Mouse (Mus musculus) intestine, embryonic 14.5 days (tissue): ENCODE measurements at regions not wholly inside any gene's neighbourhood (a gene's known extent, or its start where the extent isn't known, plus 50 kb on each side); places are given as distances from the start of the nearest gene placed in this dataset.

Experiments used
- ATAC-seq: fragments of 200-750 bp; cut with Nextera tagmentation; replicated peaks from 2 replicates; pipeline ENCODE4 v1.8.0; 2017; ENCODE audit warnings: low read depth, moderate number of reproducible peaks, moderate TSS enrichment, moderate library complexity; ENCODE audit not compliant: low FRiP score, low TSS enrichment
- DNase-seq: peaks from one replicate; pipeline ENCODE4 v3.0.0-alpha.2; 2018; ENCODE audit warnings: low spot score
- H3K27ac ChIP-seq: fragments of 300-500 bp; sonication (generic); 2 replicates; pipeline ENCODE4 v1.5.1; 2014; ENCODE audit warnings: low read depth, mild to moderate bottlenecking, control low read depth
- H3K27me3 ChIP-seq: fragments of 300-500 bp; sonication (generic); replicated peaks from 2 replicates; pipeline ENCODE4 v1.6.1; 2014; ENCODE audit warnings: low read length, control low read depth; ENCODE audit not compliant: control insufficient read depth, insufficient read depth
- H3K36me3 ChIP-seq: fragments of 300-500 bp; sonication (generic); 2 replicates; pipeline ENCODE4 v1.6.1; 2014; ENCODE audit warnings: low read length, control low read depth; ENCODE audit not compliant: control insufficient read depth, insufficient read depth
- H3K4me1 ChIP-seq: fragments of 300-500 bp; sonication (generic); replicated peaks from 2 replicates; pipeline ENCODE4 v1.6.1; 2014; ENCODE audit warnings: low read length, control low read depth, mixed read lengths; ENCODE audit not compliant: control insufficient read depth, insufficient read depth
- H3K4me2 ChIP-seq: fragments of 300-500 bp; sonication (generic); 2 replicates; pipeline ENCODE4 v1.6.1; 2014; ENCODE audit warnings: low read length
- H3K4me3 ChIP-seq: fragments of 300-500 bp; sonication (generic); 2 replicates; pipeline ENCODE4 v1.5.1; 2014; ENCODE audit warnings: low read depth, low read length, control low read depth, mixed read lengths
- H3K9ac ChIP-seq: fragments of 300-500 bp; sonication (generic); 2 replicates; pipeline ENCODE4 v1.6.1; 2014; ENCODE audit warnings: mild to moderate bottlenecking, low read length
- H3K9me3 ChIP-seq: fragments of 300-500 bp; sonication (generic); 2 replicates; pipeline ENCODE4 v1.6.1; 2016; ENCODE audit warnings: low read length, control low read depth; ENCODE audit not compliant: control insufficient read depth
- WGBS: fragments of 180-500 bp; shearing (Covaris S2); extraction: QIAGEN DNeasy Blood & Tissue Kit; methylation state at CpG from one replicate; pipeline ENCODE4 v1.1.7; 2014; 5-methylcytosine and 5-hydroxymethylcytosine counted together

DNA sequence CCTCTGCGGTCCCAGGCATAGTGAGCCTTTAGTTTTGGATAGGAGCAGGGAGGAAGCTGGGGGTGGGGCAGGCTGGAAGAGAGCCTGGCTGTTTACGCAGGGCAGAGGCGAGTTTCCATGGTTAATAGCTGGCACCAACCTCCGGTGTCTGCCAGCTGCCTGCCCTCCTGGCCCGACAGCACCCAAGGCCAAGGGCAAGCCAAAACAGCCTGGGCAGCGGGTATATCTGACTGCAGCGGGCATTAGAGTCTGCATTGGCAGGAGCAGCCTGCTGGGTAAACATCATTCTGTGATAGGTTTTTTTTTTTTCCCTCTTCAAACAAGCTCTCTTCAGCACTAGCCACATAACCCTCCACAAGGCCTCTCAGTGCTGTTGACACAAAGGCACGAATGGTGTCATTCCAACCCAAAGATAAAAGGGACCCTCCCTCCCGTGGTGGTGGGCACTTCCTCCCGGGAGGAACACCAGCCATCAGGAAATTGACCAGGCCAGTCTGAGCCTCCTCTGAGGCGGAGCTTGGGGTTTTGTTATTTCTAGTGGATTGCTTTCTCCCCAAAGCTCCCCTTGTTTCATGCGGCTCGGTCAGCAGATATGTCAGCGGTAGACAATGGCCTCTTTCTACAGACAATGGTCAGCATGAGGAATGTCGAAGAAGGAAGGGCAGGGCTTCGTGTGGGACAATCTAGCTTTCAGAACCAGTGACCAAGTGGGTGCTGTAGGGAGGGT lies 131.4 kb downstream of the Mycn start:
- H3K27ac ChIP-seq = peak overlapping the region; percentile 73
- H3K36me3 ChIP-seq = no peaks in the 10 kb centered on the region
- H3K9me3 ChIP-seq = no peaks in the 10 kb centered on the region
- H3K4me3 ChIP-seq = peak overlapping the region; percentile 13; the same call in 1 of the 2 replicates
- DNase-seq (peak; percentile 81), ATAC-seq (peak; percentile 83)
- H3K9ac ChIP-seq = 0 out of 2 replicates have a peak overlapping the region, but pooled peaks have one; percentile 29
- WGBS = 3% methylated on average over 16 of the region's 16 CpGs
- peak overlapping the region; percentile 52 for H3K4me2 ChIP-seq
- H3K27me3 ChIP-seq = no peaks in the 10 kb centered on the region
- H3K4me1 ChIP-seq = peaks cover 24% of the 10 kb centered on the region

GRCm38 (mm10) chr12:12808120-12808519 lies 133.6 kb downstream of the Mycn start:
- Histone ChIP-seq H3K4me1 (peaks cover 24% of the 10 kb centered on the region), H3K27me3 (no peaks in the 10 kb centered on the region), H3K27ac (no peak overlapping the region), H3K4me3 (no peak overlapping the region), H3K36me3 (no peaks in the 10 kb centered on the region), H3K9me3 (no peaks in the 10 kb centered on the region), H3K4me2 (no peak overlapping the region), H3K9ac (no peak overlapping the region)
- WGBS = 86% methylated on average over 5 of the region's 5 CpGs
- ATAC-seq (no peak), DNase-seq (no peak)

DNA sequence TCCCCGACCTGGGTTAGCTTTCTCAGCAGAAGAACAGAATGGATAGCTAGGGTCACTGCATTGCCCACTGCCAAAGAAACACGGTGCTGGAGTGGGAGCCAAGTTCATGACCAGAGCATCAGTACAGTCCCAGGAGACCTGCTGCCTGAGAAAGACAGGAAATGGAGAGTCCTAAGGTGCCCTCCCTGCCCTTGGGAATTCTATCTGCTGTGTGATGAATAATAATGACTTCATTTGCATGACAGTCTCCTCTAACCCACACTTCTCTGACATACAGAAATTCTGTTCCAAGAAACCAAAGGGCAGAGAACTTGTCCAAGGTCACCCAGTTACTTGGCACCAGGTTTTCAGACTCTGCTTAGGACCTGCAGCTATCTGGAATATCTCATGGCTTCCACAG lies 138.1 kb downstream of the Mycn start:
- Histone ChIP-seq H3K4me1 (peaks cover 14% of the 10 kb centered on the region), H3K9me3 (no peaks in the 10 kb centered on the region), H3K36me3 (no peaks in the 10 kb centered on the region), H3K27ac (no peak overlapping the region), H3K4me3 (no peak overlapping the region), H3K9ac (no peak overlapping the region), H3K4me2 (no peak overlapping the region), H3K27me3 (no peaks in the 10 kb centered on the region)
- ATAC-seq = no peak
- DNase-seq = no peak
- WGBS = 60% methylated on average over 2 of the region's 2 CpGs

DNA sequence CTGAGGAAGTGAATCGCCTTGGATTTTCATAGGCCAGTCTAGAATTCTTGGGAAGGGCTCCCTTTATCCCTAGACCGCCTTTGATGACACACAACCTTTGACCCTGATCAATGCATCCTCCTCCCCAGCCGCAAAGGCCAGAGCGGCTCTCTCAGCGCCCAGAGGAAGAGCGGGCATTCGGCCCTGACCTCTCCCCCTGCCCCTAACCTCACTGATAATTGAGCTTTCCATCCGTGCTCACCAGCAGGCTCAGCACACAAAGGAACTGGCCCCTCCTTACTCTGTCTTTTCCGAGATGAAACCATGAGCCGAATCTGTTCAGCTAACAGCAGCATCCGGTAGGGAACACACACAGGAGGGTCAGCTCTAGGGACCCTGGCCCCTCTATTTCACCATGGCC lies 139.3 kb downstream of the Mycn start:
- no peak; the same call in 1 of the 2 replicates for ATAC-seq

DNA sequence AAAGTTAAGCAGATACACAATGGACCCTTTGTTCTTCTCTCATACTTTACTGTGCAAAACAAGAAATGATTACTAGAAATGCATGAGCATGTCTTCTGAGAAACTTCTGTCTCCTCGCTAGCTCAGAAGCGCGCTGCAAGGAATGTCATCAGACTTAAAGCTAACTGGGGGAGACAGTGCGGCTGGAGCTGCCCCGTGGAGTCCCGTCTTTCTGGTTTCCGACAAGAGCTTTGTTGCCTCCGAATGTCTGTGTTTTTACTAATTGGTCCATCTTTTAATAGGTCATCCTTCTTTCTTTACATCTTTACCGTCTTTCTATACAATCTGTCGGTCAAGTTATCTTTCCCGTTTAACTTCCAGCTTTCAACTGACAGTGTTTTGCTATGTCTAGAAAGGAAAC lies 140.0 kb downstream of the Mycn start:
- H3K4me1 ChIP-seq = peaks cover 14% of the 10 kb centered on the region
- ATAC-seq = no peak
- H3K9me3 ChIP-seq = no peaks in the 10 kb centered on the region
- WGBS = 55% methylated on average over 11 of the region's 11 CpGs
- no peaks in the 10 kb centered on the region for H3K36me3 ChIP-seq
- no peak for DNase-seq
- H3K9ac ChIP-seq = no peak overlapping the region
- no peaks in the 10 kb centered on the region for H3K27me3 ChIP-seq
- no peak overlapping the region for H3K27ac ChIP-seq
- H3K4me3 ChIP-seq = no peak overlapping the region
- H3K4me2 ChIP-seq = no peak overlapping the region

More for the DNA sequence above, 139.3 kb downstream of the Mycn start:
- no peak overlapping the region for H3K9ac ChIP-seq
- no peaks in the 10 kb centered on the region for H3K36me3 ChIP-seq
- H3K4me3 ChIP-seq = no peak overlapping the region
- H3K9me3 ChIP-seq = no peaks in the 10 kb centered on the region
- no peak overlapping the region for H3K4me2 ChIP-seq
- DNase-seq = no peak
- H3K4me1 ChIP-seq = peaks cover 14% of the 10 kb centered on the region
- 17% methylated on average over 11 of the region's 11 CpGs for WGBS
- H3K27ac ChIP-seq = no peak overlapping the region
- H3K27me3 ChIP-seq = no peaks in the 10 kb centered on the region

GRCm38 (mm10) chr12:12800120-12800519 lies 141.6 kb downstream of the Mycn start:
- Histone ChIP-seq H3K4me1 (peaks cover 10% of the 10 kb centered on the region), H3K27me3 (no peaks in the 10 kb centered on the region), H3K27ac (no peak overlapping the region), H3K9me3 (no peaks in the 10 kb centered on the region), H3K9ac (no peak overlapping the region), H3K36me3 (no peaks in the 10 kb centered on the region), H3K4me3 (no peak overlapping the region), H3K4me2 (no peak overlapping the region)
- DNase-seq = no peak
- no peak for ATAC-seq
- 89% methylated on average over 6 of the region's 6 CpGs for WGBS

DNA sequence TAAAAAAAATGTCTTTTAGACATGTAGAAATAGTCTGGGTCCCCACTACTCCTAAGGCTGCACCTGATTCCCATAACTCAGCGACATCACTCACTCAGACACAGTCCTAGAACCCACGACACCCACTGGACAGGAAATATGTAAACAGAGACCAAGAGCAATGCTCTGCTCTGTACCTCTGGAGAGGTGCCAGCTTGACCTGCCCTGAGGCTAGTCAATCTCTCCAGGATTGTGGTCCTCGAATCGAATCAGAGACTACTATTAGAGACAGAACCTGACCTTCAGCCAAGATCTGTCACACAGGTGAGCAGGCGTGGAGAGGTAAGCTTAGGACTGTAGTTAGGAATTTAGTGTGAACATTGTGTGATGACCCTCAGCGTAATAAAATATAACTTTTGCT lies 152.7 kb downstream of the Mycn start:
- no peaks in the 10 kb centered on the region for H3K9me3 ChIP-seq
- peaks cover 15% of the 10 kb centered on the region; the same call in 1 of the 2 replicates for H3K4me1 ChIP-seq
- no peak overlapping the region for H3K4me3 ChIP-seq
- 0 out of 2 replicates have a peak, but pooled peaks cover 2% of the 10 kb centered on the region for H3K27me3 ChIP-seq
- H3K9ac ChIP-seq = no peak overlapping the region
- no peaks in the 10 kb centered on the region for H3K36me3 ChIP-seq
- 72% methylated on average over 6 of the region's 6 CpGs for WGBS
- no peak for ATAC-seq
- H3K27ac ChIP-seq = peak overlapping the region; percentile 62
- H3K4me2 ChIP-seq = no peak overlapping the region
- no peak for DNase-seq

- ATAC-seq (peak; percentile 91), DNase-seq (peak; percentile 78)
- Histone ChIP-seq H3K9me3 (no peaks in the 10 kb centered on the region), H3K9ac (no peak overlapping the region), H3K27ac (peak overlapping the region; percentile 77; the same call in 1 of the 2 replicates), H3K4me3 (peak overlapping the region; percentile 20; the same call in 1 of the 2 replicates), H3K4me1 (peaks cover 15% of the 10 kb centered on the region; the same call in 1 of the 2 replicates), H3K27me3 (0 out of 2 replicates have a peak, but pooled peaks cover 2% of the 10 kb centered on the region), H3K36me3 (no peaks in the 10 kb centered on the region), H3K4me2 (peak overlapping the region; percentile 50)
- 28% methylated on average over 13 of the region's 13 CpGs for WGBS
Observed at GRCm38 (mm10) chr12:12788263-12788852, 153.4 kb downstream of the Mycn start.
